Mouse (Mus musculus) myocyte (in vitro differentiated cells): ENCODE results near the gene Ppp1r3a. TPM values are rescaled to one million over a fixed set of nuclear protein-coding genes. Genes with fewer than 3 reads are reported as not detected.

ENCODE experiments used
- H3K27me3 ChIP-seq: one replicate; pipeline ENCODE4 v1.6.1; 2011; ENCODE audit not compliant: control insufficient read depth, insufficient read depth, insufficient read length
- H3K36me3 ChIP-seq: one replicate; pipeline ENCODE4 v1.6.1; 2011; ENCODE audit not compliant: control insufficient read depth, insufficient read depth
- H3K4me2 ChIP-seq: one replicate; pipeline ENCODE4 v1.6.1; 2011; ENCODE audit warnings: low read depth, control low read depth
- H3K4me3 ChIP-seq: one replicate; pipeline ENCODE4 v1.5.1; 2011; ENCODE audit warnings: mild to moderate bottlenecking, control low read depth, moderate library complexity
- H3K79me2 ChIP-seq: one replicate; pipeline ENCODE4 v1.6.1; 2011; ENCODE audit not compliant: control insufficient read depth, insufficient read depth
- H3ac ChIP-seq: one replicate; pipeline ENCODE4 v1.6.1; 2011; ENCODE audit not compliant: control insufficient read depth, insufficient read length
- CEBPB ChIP-seq: IDR thresholded peaks from 2 replicates; pipeline ENCODE4 v1.6.1; 2011; ENCODE audit warnings: mild to moderate bottlenecking, moderate library complexity; ENCODE audit not compliant: poor library complexity, insufficient read depth, severe bottlenecking
- E2F4 ChIP-seq: IDR thresholded peaks from one replicate; pipeline ENCODE4 v1.6.1; 2011; ENCODE audit warnings: mild to moderate bottlenecking, control low read depth, moderate library complexity; ENCODE audit not compliant: insufficient read depth
- MAX ChIP-seq: IDR thresholded peaks from one replicate; pipeline ENCODE4 v1.6.1; 2011; ENCODE audit warnings: low read depth, mild to moderate bottlenecking, control low read depth
- MYOD1 ChIP-seq, 3 experiments: IDR thresholded peaks; one replicate each; pipeline ENCODE4 v1.6.1; 2011; ENCODE audit warnings: control low read depth in 2 of 3, low read depth in 2 of 3, mild to moderate bottlenecking in 2 of 3, moderate library complexity in 1 of 3; ENCODE audit not compliant: insufficient read length in 2 of 3, control insufficient read depth in 1 of 3
- MYOG ChIP-seq, 3 experiments: IDR thresholded peaks; one replicate each; pipeline ENCODE4 v1.6.1; 2011; ENCODE audit warnings: control low read depth in 2 of 3, low read depth in 2 of 3, mild to moderate bottlenecking in 2 of 3; ENCODE audit not compliant: insufficient read length in 2 of 3, control insufficient read depth in 1 of 3, insufficient read depth in 1 of 3
- POLR2A ChIP-seq: IDR thresholded peaks from one replicate; pipeline ENCODE4 v1.6.1; 2011; ENCODE audit warnings: low read depth, mild to moderate bottlenecking, control low read depth, moderate library complexity; ENCODE audit not compliant: insufficient read length
- POLR2AphosphoS2 ChIP-seq: IDR thresholded peaks from one replicate; pipeline ENCODE4 v1.6.1; 2011; ENCODE audit warnings: low read depth, control low read depth; ENCODE audit not compliant: insufficient read length
- REST ChIP-seq: IDR thresholded peaks from one replicate; pipeline ENCODE4 v1.6.1; 2011; ENCODE audit warnings: mild to moderate bottlenecking, control low read depth, moderate library complexity; ENCODE audit not compliant: insufficient read depth, insufficient read length
- SRF ChIP-seq: IDR thresholded peaks from one replicate; pipeline ENCODE4 v1.6.1; 2011; ENCODE audit warnings: low read depth; ENCODE audit not compliant: control insufficient read depth, insufficient read length
- TCF12 ChIP-seq: IDR thresholded peaks from one replicate; pipeline ENCODE4 v1.6.1; 2011; ENCODE audit warnings: mild to moderate bottlenecking, control low read depth; ENCODE audit not compliant: poor library complexity, insufficient read depth, severe bottlenecking
- TCF3 ChIP-seq: IDR thresholded peaks from one replicate; pipeline ENCODE4 v1.6.1; 2011; ENCODE audit warnings: low read depth, control low read depth; ENCODE audit not compliant: insufficient read length
- USF1 ChIP-seq: IDR thresholded peaks from one replicate; pipeline ENCODE4 v1.6.1; 2011; ENCODE audit warnings: low read depth, mild to moderate bottlenecking, control low read depth, moderate library complexity
- polyA plus RNA-seq: library from polyadenylated mRNA; unstranded; fragments of >200 nt; fragmentation: generic; extraction: Trizol; gene quantifications from one replicate; pipeline ENCODE4 v1.2.1, GENCODE M21; 2012; ENCODE audit warnings: missing spikeins

Ppp1r3a gene
- polyA plus RNA-seq, 1 experiment: 0.16 TPM

DNA sequence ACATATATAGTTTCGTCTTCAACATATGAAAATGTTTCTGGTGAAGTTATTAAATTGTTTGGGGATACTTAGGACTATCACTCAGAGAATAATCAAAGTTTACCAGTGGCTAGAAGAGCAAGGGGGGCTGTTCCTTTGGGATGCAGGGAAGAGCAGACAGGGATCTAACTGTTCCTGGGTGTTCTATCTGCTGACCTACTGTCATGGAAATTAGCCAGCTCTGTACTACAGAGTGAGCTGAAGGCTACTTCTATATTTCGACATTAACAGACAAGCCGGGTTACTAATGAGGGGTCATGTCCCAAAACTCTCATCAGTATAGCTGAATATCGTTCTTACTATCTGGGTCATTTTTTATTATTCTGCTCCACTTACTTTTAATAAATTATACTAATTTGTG, 1.6 kb downstream of the Ppp1r3a start:
- Histone ChIP-seq H3K27me3 (no peaks in the 10 kb centered on the region), H3ac (no peak overlapping the region), H3K4me3 (no peak overlapping the region), H3K4me2 (no peak overlapping the region), H3K36me3 (no peaks in the 10 kb centered on the region), H3K79me2 (no peaks in the 10 kb centered on the region)
- TF ChIP-seq REST: no peak
- TF ChIP-seq POLR2A: no peak
- TF ChIP-seq USF1: no peak
- TF ChIP-seq MYOG (IDR thresholded peaks at IDR 0.05; ENCODE audit: control insufficient read depth in 1 of 3, insufficient read depth in 1 of 3, insufficient read length in 2 of 3, low read depth in 2 of 3): no peak
- no peak for TF ChIP-seq E2F4
- TF ChIP-seq POLR2AphosphoS2: no peak
- TF ChIP-seq MYOD1 (IDR thresholded peaks at IDR 0.05; ENCODE audit: control insufficient read depth in 1 of 3, insufficient read length in 2 of 3, low read depth in 2 of 3): no peak
- no peak for TF ChIP-seq CEBPB
- TF ChIP-seq TCF3: no peak
- TF ChIP-seq SRF: no peak
- TF ChIP-seq TCF12: no peak
- TF ChIP-seq MAX: no peak

DNA sequence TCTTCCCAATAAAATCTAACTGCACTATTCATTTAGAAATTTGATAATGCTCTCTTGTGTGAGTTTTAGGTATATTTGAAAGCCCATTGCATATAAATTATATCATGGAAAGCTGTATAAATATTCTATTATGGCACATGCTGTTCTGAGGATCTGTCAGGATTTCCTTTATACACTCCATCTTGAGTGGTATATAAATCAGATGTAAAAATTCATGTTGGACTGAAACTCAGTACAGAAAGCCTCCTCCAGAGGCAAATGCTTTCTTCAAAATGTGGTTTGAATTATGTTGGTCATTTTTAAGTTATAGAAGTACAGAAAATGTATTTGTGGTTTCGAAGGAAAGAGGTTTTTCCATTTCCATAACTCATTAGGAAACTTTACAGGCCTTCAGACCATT, 2.9 kb downstream of the Ppp1r3a start:
- H3K4me3 ChIP-seq: no peak overlapping the region
- no peak for TF ChIP-seq MYOG (IDR thresholded peaks at IDR 0.05; ENCODE audit: control insufficient read depth in 1 of 3, insufficient read depth in 1 of 3, insufficient read length in 2 of 3, low read depth in 2 of 3)
- no peak for TF ChIP-seq MYOD1 (IDR thresholded peaks at IDR 0.05; ENCODE audit: control insufficient read depth in 1 of 3, insufficient read length in 2 of 3, low read depth in 2 of 3)
- H3K4me2 ChIP-seq: no peak overlapping the region
- no peaks in the 10 kb centered on the region for H3K27me3 ChIP-seq
- H3K79me2 ChIP-seq: no peaks in the 10 kb centered on the region
- H3K36me3 ChIP-seq: no peaks in the 10 kb centered on the region
- H3ac ChIP-seq: no peak overlapping the region

DNA sequence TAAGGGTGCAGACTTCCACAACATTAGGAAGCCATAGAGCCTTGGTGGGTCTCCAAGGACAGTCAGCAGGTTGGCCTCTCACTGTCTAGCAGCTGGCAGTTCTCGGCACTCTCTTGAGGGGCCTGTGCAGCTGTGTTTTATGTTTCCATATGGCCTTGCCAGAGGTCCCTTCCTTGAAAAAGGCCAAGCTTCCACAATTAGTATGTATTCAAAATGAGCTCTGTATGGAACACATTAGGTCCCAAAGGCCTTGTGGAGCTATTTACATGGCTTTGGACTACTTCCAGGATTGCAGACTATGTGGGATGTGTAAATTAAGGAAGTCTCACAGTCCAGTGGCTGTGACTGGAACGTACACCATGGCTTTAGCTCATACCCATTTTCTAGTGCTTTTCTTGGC, 8.1 kb downstream of the Ppp1r3a start:
- no peak overlapping the region for H3ac ChIP-seq
- no peaks in the 10 kb centered on the region for H3K79me2 ChIP-seq
- H3K36me3 ChIP-seq: no peaks in the 10 kb centered on the region
- TF ChIP-seq TCF12: no peak
- no peak for TF ChIP-seq MYOG (IDR thresholded peaks at IDR 0.05; ENCODE audit: control insufficient read depth in 1 of 3, insufficient read depth in 1 of 3, insufficient read length in 2 of 3, low read depth in 2 of 3)
- no peak for TF ChIP-seq MAX
- TF ChIP-seq USF1: no peak
- TF ChIP-seq E2F4: no peak
- no peak for TF ChIP-seq CEBPB
- no peak for TF ChIP-seq TCF3
- no peak for TF ChIP-seq POLR2A
- TF ChIP-seq MYOD1 (IDR thresholded peaks at IDR 0.05; ENCODE audit: control insufficient read depth in 1 of 3, insufficient read length in 2 of 3, low read depth in 2 of 3): no peak
- TF ChIP-seq POLR2AphosphoS2: no peak
- no peak for TF ChIP-seq REST
- TF ChIP-seq SRF: no peak
- no peak overlapping the region for H3K4me3 ChIP-seq
- no peak overlapping the region for H3K4me2 ChIP-seq
- no peaks in the 10 kb centered on the region for H3K27me3 ChIP-seq

DNA sequence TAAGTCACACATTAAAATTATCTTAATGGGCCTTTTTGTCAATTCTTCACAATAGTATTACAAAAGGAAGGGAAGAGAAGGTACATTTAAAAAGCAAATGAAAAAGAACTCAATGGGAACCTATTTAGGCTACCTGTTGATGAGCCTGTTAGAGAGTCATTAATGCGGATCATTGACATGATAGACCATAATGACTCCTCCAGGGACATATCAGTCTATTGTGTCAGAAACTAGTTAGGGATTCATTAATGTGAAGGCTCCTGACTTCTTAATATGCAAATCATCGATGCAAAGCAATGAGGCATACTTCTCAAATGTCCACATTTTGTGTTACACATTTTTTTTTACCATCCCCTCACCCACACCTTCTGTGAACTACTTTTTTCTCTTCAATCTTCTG, 19.1 kb downstream of the Ppp1r3a start:
- Histone ChIP-seq H3K27me3 (no peaks in the 10 kb centered on the region), H3K4me3 (no peak overlapping the region), H3K36me3 (no peaks in the 10 kb centered on the region), H3ac (no peak overlapping the region), H3K79me2 (no peaks in the 10 kb centered on the region), H3K4me2 (no peak overlapping the region)
- no peak for TF ChIP-seq CEBPB
- no peak for TF ChIP-seq POLR2A
- TF ChIP-seq REST: no peak
- no peak for TF ChIP-seq MYOG (IDR thresholded peaks at IDR 0.05; ENCODE audit: control insufficient read depth in 1 of 3, insufficient read depth in 1 of 3, insufficient read length in 2 of 3, low read depth in 2 of 3)
- no peak for TF ChIP-seq POLR2AphosphoS2
- TF ChIP-seq E2F4: no peak
- TF ChIP-seq MAX: no peak

DNA sequence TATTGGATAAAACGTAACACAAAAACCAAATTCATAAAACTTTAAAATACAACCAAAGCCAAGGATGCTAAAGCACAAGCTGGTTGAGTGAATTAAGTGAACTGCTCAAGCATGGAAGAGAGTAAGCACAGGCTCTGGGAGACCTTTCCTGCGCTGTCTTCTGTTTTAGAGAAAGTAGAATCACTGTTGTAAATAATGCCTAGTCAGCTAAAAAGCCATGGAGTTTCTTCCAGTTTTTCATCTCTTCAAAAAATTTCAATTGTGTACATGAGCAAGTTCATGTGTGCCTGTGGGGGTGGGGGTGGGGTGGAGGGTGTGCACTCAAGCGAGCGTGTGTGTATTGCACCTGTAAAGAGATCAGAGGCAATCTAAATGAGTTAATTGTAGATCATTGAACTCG, 24.1 kb downstream of the Ppp1r3a start:
- Histone ChIP-seq H3K27me3 (no peaks in the 10 kb centered on the region), H3K79me2 (no peaks in the 10 kb centered on the region), H3K4me3 (no peak overlapping the region), H3ac (no peak overlapping the region), H3K4me2 (no peak overlapping the region), H3K36me3 (no peaks in the 10 kb centered on the region)
- no peak for TF ChIP-seq E2F4
- TF ChIP-seq TCF12: no peak
- no peak for TF ChIP-seq CEBPB
